Mouse (Mus musculus) thymus, adult 2 months (tissue): ENCODE data around the gene 4930519G04Rik.

Experiments used
- CTCF ChIP-seq: fragments of 200-500 bp; IDR thresholded peaks from 2 replicates; pipeline ENCODE4 v1.5.1; 2012; ENCODE audit warnings: mild to moderate bottlenecking, control low read depth, low read length, moderate library complexity, borderline replicate concordance; ENCODE audit not compliant: control insufficient read depth, poor library complexity, insufficient read depth; ENCODE audit errors: extremely low read depth
- POLR2A ChIP-seq: fragments of 200-500 bp; IDR thresholded peaks from 2 replicates; pipeline ENCODE4 v1.6.1; 2012; ENCODE audit warnings: mild to moderate bottlenecking, low read length, control low read depth, moderate library complexity; ENCODE audit not compliant: control insufficient read depth, poor library complexity, insufficient read depth; ENCODE audit errors: extremely low read depth

- TF ChIP-seq CTCF (no peak), POLR2A (no peak)
Measured at GRCm38 (mm10) chr5:114818124-114818523, 35.3 kb upstream of the 4930519G04Rik start.
